Mouse (Mus musculus) ES-Bruce4 (cell line): ENCODE results near the gene Olfr649. TPM values are rescaled to one million over a fixed set of nuclear protein-coding genes. Genes with fewer than 3 reads are reported as not detected.

Experiments used
- H3K27ac ChIP-seq: 2 replicates; pipeline ENCODE4 v1.5.1; 2012; ENCODE audit warnings: low read length, inconsistent platforms; ENCODE audit not compliant: insufficient read depth
- H3K27me3 ChIP-seq: 2 replicates; pipeline ENCODE4 v1.6.1; 2012; ENCODE audit warnings: mild to moderate bottlenecking, low read length, inconsistent platforms; ENCODE audit not compliant: control insufficient read depth, poor library complexity, insufficient read depth, severe bottlenecking
- H3K36me3 ChIP-seq: 2 replicates; pipeline ENCODE4 v1.6.1; 2012; ENCODE audit warnings: inconsistent platforms, mild to moderate bottlenecking, low read length, moderate library complexity; ENCODE audit not compliant: control insufficient read depth, poor library complexity, insufficient read depth, severe bottlenecking
- H3K4me1 ChIP-seq: one replicate; pipeline ENCODE4 v1.8.1; 2011; ENCODE audit warnings: low read length; ENCODE audit not compliant: control insufficient read depth, insufficient read depth
- H3K4me3 ChIP-seq: 2 replicates; pipeline ENCODE4 v1.5.1; 2011; ENCODE audit warnings: low read depth, mild to moderate bottlenecking, low read length
- H3K9ac ChIP-seq: 2 replicates; pipeline ENCODE4 v1.6.1; 2012; ENCODE audit warnings: low read depth, mild to moderate bottlenecking, inconsistent platforms; ENCODE audit not compliant: poor library complexity, severe bottlenecking
- H3K9me3 ChIP-seq: replicated peaks from 2 replicates; pipeline ENCODE4 v1.6.1; 2012; ENCODE audit warnings: mild to moderate bottlenecking, low read length, inconsistent platforms; ENCODE audit not compliant: control insufficient read depth, poor library complexity, insufficient read depth, severe bottlenecking
- CTCF ChIP-seq: IDR thresholded peaks from one replicate; pipeline ENCODE4 v1.8.1; 2011; ENCODE audit warnings: low read depth, low read length
- EP300 ChIP-seq: IDR thresholded peaks from 2 replicates; pipeline ENCODE4 v1.6.1; 2011; ENCODE audit warnings: low read depth, low read length; ENCODE audit not compliant: insufficient read depth
- POLR2A ChIP-seq: IDR thresholded peaks from one replicate; pipeline ENCODE4 v1.8.1; 2011; ENCODE audit warnings: low read length; ENCODE audit not compliant: insufficient read depth
- polyA plus RNA-seq: library from polyadenylated mRNA; stranded (reverse); fragments of >200 nt; gene quantifications from 2 replicates; pipeline ENCODE4 v1.2.4, GENCODE M21; 2011; ENCODE audit warnings: low read depth; ENCODE audit not compliant: missing spikeins, insufficient read depth, insufficient read length

Olfr649 gene
- polyA plus RNA-seq, 1 experiment: not detected

DNA sequence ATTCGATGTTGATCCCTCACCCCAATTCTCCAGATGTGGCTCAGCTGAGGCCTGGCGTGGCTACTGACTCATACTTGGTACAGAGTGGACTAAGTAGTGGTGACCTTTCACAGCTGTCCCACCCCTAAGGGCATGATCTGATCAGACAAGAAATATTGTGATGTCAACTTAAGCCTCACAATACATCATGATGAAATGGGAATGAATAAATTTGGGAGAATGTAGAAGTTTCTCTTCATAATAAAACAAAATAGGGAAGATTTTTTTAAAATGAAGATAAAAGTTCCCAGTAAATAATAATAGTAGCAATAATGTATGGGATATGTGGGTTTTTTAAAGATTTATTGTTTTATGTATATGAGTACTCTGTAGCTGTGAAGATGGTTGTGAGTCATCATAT lies 45.3 kb downstream of the Olfr649 start, which contains the start of gene Ubqlnl:
TSS of gene Ubqlnl (minus strand) at position 101 of the 400 bp plus-strand sequence.
- Histone ChIP-seq H3K27me3 (no peaks in the 10 kb centered on the region), H3K9ac (no peak within 1 kb of the TSS), H3K4me3 (no peak within 1 kb of the TSS), H3K27ac (no peak within 1 kb of the TSS), H3K9me3 (no peaks in the 10 kb centered on the region), H3K4me1 (no peaks in the 10 kb centered on the region), H3K36me3 (no peaks in the 10 kb centered on the region)
- TF ChIP-seq POLR2A: no peak
- no peak for TF ChIP-seq CTCF
- no peak for TF ChIP-seq EP300

GRCm38 (mm10) chr7:104143179-104143578 lies 52.6 kb downstream of the Olfr649 start, which contains the start of gene Ubqln3:
Ubqln3 (minus strand) TSS chr7:104143279.
- no peaks in the 10 kb centered on the region for H3K4me1 ChIP-seq
- no peak within 1 kb of the TSS for H3K4me3 ChIP-seq
- no peaks in the 10 kb centered on the region for H3K27me3 ChIP-seq
- H3K36me3 ChIP-seq: no peaks in the 10 kb centered on the region
- H3K9me3 ChIP-seq: no peaks in the 10 kb centered on the region
- TF ChIP-seq POLR2A (no peak), CTCF (no peak), EP300 (no peak)
- no peak within 1 kb of the TSS for H3K27ac ChIP-seq
- no peak within 1 kb of the TSS for H3K9ac ChIP-seq

Other genes with a start within 250 kb of the Olfr649 start
- gene Olfr635, start 224.8 kb downstream of the Olfr649 start, polyA plus RNA-seq: 0.08 and 0.13 TPM in 2 replicates
- gene Olfr638, start 197.2 kb downstream of the Olfr649 start, polyA plus RNA-seq: not detected in 2 replicates
- not detected in 2 replicates for gene Olfr639, start 178.7 kb downstream of the Olfr649 start, polyA plus RNA-seq
- not detected in 2 replicates for gene Olfr640, start 170.4 kb downstream of the Olfr649 start, polyA plus RNA-seq
- not detected in 2 replicates for gene Olfr641, start 160.5 kb downstream of the Olfr649 start, polyA plus RNA-seq
- 0.14 TPM in 1 of 2 replicates, not detected in the other for gene Olfr642, start 143.3 kb downstream of the Olfr649 start, polyA plus RNA-seq
- not detected in 2 replicates for gene 4930516K23Rik, start 134.5 kb downstream of the Olfr649 start, polyA plus RNA-seq
- gene Olfr644, start 124.1 kb downstream of the Olfr649 start, polyA plus RNA-seq: not detected in 2 replicates
- not detected in 2 replicates for gene Olfr645, start 110.5 kb downstream of the Olfr649 start, polyA plus RNA-seq
- gene Olfr646, start 91.1 kb downstream of the Olfr649 start, polyA plus RNA-seq: not detected in 2 replicates
- gene Ubqln5, start 66.2 kb downstream of the Olfr649 start, polyA plus RNA-seq: not detected in 2 replicates
- gene Olfr643, start 58.6 kb downstream of the Olfr649 start, polyA plus RNA-seq: not detected in 2 replicates
- not detected in 2 replicates for gene Ubqln3, start 52.7 kb downstream of the Olfr649 start, polyA plus RNA-seq
- not detected in 2 replicates for gene Ubqlnl, start 45.4 kb downstream of the Olfr649 start, polyA plus RNA-seq
- not detected in 2 replicates for gene Olfm5, start 31.2 kb downstream of the Olfr649 start, polyA plus RNA-seq
- not detected in 2 replicates for gene Olfr648, start 12.6 kb downstream of the Olfr649 start, polyA plus RNA-seq
- 119 and 128 TPM in 2 replicates for gene Trim6, start 22.8 kb upstream of the Olfr649 start, polyA plus RNA-seq
- gene Trim34a, start 48.5 kb upstream of the Olfr649 start, polyA plus RNA-seq: 10.6 and 11.6 TPM in 2 replicates
- gene Trim5, start 92.1 kb upstream of the Olfr649 start, polyA plus RNA-seq: 1.2 and 2.5 TPM in 2 replicates
- gene Trim12a, start 119.5 kb upstream of the Olfr649 start, polyA plus RNA-seq: 25.3 and 26.2 TPM in 2 replicates
- not detected in 2 replicates for gene Trim34b, start 133.5 kb upstream of the Olfr649 start, polyA plus RNA-seq
- gene Trim12c, start 157.4 kb upstream of the Olfr649 start, polyA plus RNA-seq: 16.0 and 16.3 TPM in 2 replicates
- not detected in 2 replicates for gene Trim30b, start 173.9 kb upstream of the Olfr649 start, polyA plus RNA-seq
- gene Trim30c, start 204.9 kb upstream of the Olfr649 start, polyA plus RNA-seq: not detected in 2 replicates